Mouse (Mus musculus): ENCODE measurements around the gene Sptssa.

Gene Sptssa

DNA sequence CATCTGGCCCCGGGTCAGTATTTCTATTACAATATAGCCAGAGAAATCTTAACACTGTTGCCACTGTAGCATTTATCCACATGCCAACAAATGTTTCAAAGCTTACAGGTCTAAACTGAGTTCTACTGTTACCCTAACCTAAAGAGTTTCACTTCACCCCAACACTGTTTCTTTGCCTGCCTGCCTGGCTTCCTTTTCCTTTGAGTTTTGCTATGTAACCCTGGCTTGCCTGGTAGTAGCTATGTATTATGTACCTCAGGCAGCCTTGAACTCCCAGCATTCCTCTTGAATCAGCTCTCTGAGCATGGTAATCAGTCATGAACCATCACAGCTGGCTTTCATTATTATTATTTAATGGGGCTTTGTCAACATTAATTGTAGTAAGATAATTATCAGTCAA lies 1.6 kb downstream of the Sptssa start:
- no peak for DNase-seq

- DNase-seq, result peak; percentile 15
Measured at GRCm38 (mm10) chr12:54654141-54654540, 2.2 kb downstream of the Sptssa start.

- no peak for DNase-seq
Measured at GRCm38 (mm10) chr12:54652346-54652745, 4.0 kb downstream of the Sptssa start.

- DNase-seq, result no peak
Measured at GRCm38 (mm10) chr12:54651820-54652219, 4.6 kb downstream of the Sptssa start.

GRCm38 (mm10) chr12:54651158-54651557 lies 5.2 kb downstream of the Sptssa start:
- DNase-seq, result no peak

GRCm38 (mm10) chr12:54644947-54645346 lies 11.4 kb downstream of the Sptssa start:
- no peak for DNase-seq

DNA sequence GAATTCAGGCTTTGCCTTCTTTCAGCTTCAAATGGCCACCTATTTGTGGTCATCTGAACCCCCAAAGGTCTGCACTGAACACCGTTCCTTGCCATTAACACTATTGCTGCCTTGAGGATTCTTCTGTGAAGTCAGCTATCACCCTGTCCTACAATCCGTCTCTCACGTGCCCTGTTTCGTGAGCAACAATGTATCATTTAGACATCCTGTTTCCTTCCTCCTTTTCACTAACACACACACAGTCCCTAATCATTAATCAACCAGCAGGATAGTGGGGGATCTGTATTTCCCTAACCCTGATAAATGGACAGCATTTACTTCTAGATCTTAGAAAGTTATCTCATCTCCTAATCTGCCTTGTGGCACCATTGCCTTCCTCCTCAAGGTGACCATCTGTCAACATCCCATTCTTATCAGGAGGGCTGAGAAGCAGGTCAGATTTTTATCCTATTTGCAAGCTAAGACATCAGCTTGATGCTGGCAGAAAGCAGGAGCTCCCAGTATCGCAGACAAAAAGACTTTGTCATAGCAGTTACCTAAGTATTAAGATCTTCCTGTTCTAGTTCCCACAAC lies 13.0 kb downstream of the Sptssa start:
- DNase-seq, result no peak

DNA sequence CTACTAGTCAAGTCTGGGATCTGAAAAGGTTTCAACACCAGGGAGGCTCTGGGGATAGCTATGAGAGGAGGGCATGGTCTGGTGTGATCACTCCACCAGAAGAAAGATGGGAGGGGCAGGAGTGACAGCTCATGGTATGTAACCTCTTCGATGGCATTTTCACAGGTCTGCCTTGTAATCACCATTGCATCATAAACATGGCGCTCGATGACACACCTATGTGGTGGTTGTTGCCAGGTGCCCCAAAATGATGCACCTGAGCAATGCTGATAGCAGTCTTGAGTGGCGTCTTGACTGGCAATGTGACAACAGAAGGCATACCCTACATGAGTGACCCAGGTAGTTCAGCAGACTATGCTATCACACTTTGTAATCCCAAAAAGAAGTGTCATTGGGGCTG lies 15.0 kb downstream of the Sptssa start:
- no peak for DNase-seq

- no peak for DNase-seq
Measured at GRCm38 (mm10) chr12:54640259-54640658, 16.1 kb downstream of the Sptssa start.

- DNase-seq, result no peak
Measured at GRCm38 (mm10) chr12:54637033-54637432, 19.3 kb downstream of the Sptssa start.

GRCm38 (mm10) chr12:54632141-54632540 lies 24.2 kb downstream of the Sptssa start:
- no peak for DNase-seq

DNA sequence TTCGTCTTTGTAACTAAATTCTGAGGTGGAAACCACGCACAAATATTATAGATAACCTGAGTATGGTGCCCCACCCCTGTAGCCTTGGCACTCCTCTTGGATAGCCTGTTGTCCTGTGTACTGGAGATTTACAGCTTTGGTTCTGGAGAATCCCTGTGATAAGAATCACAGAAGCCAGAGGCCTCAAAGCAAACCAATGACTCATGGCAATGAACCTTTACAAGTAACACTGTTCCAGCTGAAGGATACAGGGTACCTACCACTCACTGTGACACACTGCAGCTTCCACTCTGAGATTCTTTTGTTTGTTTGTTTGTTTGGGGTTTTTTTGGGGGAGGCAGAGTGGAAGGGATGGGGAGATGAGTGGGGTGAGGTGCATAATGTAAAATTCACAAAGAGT lies 34.4 kb downstream of the Sptssa start:
- no peak for DNase-seq

- DNase-seq, result no peak
Measured at GRCm38 (mm10) chr12:54620042-54620705, 36.2 kb downstream of the Sptssa start.

DNA sequence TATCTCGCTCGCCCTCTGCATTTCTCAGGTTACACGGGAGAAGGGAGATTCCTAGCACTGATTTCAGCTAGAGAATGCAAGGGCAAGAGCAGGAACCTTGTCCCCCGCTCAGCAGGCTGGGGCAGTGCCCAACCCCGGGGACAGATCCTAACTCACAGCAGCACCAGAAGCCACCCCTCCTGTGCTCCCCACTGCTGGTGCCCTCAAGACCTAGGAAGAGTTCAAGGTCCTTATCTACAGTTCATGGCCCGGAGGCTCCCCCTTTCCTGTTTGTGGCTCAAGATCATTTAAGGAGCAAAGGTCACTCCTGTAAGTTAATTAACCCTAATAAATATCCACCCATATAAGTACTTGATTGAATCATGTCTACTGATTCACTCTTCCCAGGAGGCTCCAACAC lies 47.4 kb downstream of the Sptssa start:
- no peak for DNase-seq

GRCm38 (mm10) chr12:54605203-54605602 lies 51.2 kb downstream of the Sptssa start:
- no peak for DNase-seq

DNA sequence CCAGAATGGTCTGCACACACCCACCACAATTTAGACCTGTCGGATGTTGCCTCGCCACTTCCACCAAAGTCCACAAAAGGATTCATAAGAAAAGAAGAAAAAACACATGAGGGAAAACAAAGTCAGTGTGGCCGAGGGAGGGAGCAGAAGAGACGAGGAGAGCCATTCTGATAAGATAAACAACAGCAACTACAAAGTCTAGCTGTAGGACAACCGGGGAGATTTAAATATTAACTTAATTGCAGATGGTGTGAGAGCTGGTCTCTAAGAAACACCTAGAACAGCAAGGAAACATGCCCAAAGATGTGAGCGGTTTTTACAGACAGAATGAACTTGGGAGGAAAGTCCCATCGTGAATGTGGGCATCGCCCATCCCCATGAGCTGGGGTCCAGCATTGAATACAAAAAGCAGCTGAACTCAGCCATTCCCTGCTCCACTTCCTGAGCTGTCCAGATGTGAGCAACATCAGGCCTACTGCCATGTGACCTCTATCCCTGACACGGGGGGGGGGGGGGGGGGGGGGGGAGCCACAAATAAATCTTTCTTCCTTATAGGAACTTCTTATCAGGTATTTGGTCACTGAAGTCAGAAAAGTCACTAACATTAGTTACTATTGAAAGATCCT lies 52.7 kb downstream of the Sptssa start:
- no peak for DNase-seq

DNA sequence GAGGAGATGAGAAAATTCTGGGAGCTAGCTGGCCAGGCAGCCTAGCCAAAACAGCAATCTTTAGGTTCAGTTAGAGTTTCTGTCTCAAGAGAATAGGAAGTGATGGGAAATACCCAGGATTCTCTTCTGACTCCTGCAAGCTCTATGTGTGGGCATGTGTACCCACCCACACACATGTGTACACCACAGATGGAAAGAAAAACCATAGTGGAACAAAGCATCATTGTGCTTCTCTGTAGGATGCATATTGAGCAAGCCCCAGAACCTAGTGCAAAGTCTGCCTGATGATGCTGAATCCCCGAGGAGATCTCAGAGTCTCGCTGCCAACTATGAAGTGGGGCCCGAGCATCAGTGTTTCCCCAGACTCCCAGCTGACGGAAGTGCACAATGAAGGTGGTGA lies 55.9 kb downstream of the Sptssa start:
- no peak for DNase-seq

GRCm38 (mm10) chr12:54598358-54598757 lies 58.0 kb downstream of the Sptssa start:
- no peak for DNase-seq

DNA sequence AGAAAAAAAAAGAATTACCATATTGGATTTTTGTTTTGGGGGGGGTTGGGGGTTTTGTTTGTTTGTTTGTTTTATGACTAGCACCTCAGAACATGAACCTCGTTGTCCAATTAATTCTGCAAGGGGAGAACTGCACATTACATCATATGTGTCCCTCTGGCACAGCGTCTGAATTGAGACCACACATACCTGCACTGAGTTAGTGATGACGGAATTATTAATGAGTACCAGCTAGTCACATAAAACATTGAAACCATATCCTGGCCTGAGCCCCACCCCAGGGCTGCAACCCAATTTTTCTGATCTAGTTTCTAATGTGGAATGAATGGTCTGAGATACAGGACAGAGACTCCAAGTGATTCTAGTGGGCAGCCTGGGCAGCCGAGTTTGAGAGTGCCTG lies 59.7 kb downstream of the Sptssa start:
- DNase-seq, result no peak
